Mouse (Mus musculus): ENCODE data around the gene Fkbp10.

Gene Fkbp10

DNA sequence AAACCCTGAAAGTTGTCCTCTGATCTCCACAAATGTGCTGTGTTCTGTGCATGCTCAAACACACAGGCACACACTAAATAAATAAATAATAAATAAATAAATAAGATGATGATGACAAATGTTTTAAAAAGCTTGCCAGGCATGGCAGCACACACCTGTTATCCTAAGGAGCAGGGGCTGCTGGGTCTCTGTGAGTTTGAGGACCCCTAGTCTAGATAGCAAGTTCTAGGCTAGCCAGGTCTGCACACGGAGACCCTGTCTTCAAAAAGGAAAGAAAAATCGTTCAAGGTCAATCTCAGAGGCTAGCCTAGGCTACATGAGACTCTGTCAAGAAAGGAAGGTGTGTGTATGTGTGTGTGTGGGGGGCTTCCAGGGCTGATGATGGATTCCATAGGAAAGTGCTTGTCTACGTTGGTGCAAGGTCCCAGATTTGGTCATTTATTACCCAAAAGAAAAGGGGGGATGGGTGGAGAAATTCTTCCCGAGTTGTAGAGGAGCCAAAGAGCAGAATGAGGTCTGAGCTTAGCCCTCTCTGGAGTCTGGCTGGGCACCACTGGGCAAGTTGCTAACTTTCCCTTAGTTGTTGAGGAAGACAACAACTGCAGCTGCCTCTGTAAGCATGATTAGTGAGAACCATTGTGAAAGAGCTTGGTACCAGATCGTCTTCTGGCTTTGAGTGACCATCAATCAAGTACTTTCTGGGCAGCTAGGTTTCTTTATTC is 21.0 kb upstream of the Fkbp10 start:
- DNase-seq: no peak

DNA sequence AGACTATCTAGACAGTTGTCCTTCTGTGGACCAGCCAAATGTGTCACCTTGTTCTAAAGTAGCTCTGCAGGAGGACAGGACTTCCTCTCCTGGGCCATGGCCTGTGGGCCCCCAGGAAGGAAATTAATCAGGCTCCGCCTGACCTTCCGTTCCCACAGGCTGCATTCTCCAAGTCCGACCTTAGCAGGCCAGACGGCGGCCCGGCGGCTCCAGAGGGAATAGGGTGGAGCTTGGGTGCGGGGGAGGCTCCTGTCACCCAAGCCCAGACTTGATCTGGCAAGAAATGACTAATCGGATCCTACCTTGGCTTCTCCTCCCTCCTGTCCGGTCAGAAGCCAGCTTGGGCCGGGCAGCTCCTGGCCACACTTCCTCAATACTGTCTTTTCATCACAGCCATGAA is 20.3 kb upstream of the Fkbp10 start:
- DNase-seq: peak; percentile 80

DNA sequence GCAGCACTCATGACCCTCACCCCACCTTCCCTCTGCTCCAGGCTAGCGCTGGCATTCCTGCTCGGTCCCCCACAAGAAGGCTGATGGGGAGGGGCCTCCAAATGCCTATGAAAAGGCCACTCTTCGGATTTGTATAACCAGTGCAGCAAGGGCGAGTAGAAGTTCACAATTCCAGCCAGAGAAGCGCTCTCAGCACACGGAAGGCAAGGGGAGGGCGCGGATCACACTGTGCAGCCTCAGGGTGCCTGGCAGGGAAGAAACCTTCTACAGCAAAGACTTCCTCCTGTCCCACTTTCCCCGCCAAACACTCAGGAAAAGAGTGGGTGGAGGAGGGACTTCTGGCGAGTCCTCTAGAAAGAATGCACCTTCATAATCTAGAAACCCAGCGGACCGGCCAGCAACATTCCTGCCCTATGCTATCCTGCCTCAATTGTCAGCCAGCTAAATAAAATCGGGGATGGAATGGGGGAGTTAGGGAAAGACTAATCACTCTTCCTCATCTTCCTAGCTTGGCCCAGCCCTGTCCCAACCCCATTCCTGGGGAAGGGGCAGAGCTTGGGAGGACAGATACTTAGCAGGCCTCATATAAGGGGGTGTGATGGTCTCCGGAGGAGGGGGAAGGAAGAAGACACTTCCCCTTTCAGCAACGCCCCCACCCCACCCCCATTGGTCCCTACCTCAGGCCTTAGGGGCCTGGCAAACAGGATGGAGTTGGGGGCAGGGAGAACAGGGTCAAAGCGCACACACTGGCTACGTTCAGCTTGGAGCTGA is 19.5 kb upstream of the Fkbp10 start:
- peak; percentile 73 for DNase-seq

DNA sequence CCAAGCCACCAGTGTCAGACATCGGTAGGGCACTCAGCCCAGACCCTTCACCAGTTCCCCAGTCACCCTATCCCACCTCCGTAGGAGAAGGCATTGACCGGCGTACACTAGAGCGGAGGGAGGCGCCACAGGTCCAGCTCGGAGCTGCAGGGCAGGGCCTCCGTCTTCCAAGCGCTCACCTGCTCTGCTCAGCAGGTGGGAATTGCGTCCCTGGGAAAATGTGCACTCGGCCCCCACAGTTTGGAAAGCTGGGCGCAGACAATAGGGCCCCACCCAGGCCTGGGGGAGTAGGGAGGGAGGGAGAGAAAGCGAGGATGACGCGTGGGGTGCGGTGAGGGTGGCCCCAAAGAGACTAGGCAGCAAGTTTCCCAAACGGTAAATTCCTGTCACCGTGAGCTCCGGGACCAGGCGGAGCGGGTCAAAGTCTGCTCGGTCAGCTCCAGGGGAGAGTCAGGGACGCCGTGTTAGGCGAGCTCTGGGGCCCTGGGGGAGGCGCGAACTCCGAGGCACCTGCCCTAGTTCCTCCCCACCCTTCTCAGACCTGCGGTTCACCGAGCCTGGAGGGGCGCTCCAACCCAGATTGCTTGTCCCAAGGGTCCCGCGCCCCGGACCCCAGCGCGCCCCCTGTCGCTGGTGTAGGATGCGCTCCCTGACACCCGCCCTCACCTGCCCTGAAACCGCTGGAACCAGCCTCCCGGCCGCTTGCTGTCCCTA is 18.5 kb upstream of the Fkbp10 start:
- peak; percentile 75 for DNase-seq

DNA sequence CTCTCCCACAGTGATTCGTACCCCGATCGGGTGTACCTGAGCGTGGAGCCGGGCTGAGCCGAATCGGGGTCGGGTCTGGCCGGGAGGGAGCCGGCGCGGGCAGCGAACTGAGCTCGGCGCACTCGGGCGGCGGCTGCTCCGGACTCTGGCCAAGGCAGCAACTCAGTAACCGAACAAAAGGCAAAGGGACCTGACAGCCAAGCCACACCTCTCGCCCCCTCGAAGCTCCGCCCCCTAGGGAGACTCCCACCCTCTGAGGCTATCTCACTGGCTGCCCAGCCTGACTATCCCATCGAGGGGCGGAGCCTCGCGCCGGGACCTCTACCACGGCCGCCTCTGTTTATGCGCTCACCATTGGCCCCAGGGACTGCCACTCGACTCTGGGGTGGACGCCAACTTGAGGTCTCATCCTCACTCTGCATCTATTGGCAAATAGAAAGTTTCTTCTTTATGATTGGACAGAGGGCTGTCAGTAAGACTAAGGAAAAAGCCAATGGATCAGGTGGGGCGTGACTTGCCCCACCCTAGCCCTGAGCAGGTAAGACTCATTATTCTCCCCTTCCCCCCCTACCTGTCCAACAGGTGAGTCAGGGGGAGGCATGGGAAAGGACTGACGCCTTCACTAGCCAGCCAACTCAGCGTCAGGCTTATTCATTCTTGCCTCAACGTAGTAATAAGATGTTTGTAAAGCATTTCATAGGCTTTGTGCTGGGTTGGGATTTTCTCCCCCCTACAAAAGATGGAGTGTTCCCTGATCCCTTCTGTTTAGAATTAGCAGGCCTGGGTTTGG is 17.7 kb upstream of the Fkbp10 start, which contains the start of gene Jup:
TSS of gene Jup (minus strand) at position 164 of the 790 bp plus-strand sequence.
- DNase-seq: peak; percentile 100

DNA sequence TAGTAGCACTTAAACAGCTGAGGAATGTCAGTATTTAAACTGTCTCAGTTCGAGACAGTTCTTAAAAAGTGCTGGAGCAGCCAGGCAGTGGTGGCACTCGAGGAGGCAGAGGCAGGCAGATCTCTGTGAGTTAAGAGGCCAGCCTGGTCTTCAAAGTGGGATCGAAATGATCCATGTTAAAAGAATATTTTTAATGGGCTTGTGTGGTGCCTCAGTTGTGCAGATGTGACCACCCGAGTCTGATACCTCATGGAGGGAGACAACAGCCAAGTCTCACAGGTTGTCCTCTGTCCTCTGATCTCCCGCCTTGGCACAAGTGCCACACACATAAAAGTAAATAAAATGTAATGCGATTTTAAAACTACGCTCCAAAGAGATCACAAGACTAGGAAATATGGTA is 17.0 kb upstream of the Fkbp10 start:
- no peak for DNase-seq

DNA sequence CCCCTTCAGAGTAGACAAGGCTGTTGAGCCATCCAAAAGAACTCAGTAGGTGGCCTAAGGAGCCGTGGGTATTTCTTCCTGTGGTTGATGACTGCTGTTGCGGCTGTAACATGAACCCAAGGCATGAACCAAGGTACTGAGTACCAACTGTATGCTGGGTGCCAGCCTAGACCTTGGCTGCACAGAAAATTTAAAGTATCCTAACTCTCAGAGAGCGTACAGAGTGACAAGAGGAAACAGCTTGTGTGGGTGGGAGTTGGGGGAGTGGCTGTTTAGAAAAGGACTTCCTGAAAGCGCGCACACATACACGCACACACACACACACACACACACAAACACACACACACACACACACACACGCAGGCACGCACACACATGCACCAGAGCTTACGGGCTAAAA is 16.2 kb upstream of the Fkbp10 start:
- no peak for DNase-seq

DNA sequence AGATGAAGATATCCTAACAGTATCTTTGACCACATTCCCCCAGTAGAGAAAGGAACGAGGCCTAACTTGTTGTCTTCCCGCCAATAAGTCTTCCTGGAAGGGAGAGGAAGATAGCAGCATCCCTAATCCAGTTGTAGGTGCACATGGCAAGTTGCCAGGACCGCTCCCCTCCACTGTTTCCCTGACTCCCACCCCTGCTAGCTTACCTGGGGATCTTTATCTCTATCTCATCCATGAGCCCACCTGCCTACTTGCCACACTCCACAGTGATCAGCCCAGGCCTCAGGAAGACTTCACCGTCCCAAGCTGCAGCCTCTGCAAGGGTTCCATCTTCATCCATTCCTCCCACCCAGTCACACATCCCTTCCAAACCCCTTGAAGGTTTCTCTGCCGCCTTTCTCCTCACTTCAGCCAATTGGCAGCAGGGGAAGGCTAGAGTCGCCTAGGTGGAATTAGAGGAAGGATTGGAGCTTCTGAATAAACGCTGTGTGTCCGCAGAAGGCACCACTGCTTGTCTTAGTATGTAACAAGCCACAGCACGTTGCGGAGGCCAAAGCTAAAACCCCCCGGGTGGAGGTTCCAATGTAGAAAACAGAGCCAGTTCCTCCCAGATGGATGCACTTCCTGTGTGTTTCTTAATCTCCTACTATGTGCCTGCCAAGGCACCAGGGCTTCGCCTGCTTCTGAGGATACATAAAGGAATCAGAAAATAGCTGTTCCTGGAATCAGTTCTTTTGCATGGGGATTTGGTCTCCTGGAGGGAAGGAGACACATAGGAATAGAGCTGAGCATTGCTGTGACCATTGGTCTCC is 15.6 kb upstream of the Fkbp10 start:
- no peak for DNase-seq

DNA sequence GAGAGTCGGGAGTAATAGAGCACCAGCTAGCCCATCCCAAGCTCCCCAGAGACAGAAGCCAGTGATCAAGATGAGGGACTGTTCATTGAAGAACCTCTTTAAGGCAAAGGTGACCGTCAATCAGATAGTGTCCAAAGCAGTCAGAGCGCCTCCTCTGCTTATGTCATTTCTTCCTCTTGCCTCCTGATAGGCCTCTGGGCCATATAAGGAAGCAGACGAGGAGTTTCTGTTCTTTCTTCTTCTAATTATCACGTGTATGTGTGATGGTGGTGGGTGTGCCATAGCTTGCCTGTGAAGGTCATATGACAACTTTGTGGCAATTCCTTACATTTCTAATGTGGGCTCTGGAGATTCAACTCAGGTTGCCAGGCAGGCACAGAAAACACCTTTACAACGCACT is 14.7 kb upstream of the Fkbp10 start:
- DNase-seq: no peak

DNA sequence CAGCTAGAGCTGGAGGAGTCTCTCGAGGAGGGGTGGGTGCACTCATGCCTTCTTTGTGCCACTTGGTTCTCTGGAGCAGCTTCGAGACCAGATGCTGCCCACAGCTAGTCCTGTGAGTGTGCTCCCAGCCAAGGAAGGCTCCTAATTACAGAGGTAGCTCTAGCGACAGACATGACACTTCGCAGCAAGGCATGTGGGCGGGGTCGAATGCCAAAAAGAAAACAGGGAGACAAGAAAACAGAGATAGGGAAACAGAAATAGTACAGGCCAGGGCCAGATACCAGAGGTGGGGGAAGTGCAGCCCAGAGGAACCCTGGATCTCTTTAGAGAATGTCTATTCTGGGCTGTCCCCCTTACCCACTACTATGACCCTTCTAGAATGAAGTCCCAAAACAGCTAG is 13.3 kb upstream of the Fkbp10 start:
- DNase-seq: no peak

DNA sequence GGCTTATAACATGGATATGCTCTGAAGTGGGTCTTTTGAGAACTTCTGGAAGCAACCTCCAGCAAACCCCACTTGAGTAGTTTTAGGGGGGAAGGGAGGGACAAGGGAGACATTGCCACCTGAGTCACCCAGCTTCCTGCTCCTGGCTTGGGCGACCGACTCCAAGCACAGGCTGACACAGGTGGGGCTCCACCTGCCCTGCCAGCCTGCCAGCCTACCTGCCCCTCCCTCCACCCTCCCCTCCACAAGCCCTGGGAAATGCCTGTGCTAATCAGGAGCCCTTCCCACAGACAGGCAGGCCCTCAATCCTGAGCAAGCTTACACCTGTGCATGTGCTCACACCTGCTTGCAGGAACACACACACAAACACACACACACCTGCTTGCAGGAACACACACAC is 12.8 kb upstream of the Fkbp10 start:
- no peak for DNase-seq

DNA sequence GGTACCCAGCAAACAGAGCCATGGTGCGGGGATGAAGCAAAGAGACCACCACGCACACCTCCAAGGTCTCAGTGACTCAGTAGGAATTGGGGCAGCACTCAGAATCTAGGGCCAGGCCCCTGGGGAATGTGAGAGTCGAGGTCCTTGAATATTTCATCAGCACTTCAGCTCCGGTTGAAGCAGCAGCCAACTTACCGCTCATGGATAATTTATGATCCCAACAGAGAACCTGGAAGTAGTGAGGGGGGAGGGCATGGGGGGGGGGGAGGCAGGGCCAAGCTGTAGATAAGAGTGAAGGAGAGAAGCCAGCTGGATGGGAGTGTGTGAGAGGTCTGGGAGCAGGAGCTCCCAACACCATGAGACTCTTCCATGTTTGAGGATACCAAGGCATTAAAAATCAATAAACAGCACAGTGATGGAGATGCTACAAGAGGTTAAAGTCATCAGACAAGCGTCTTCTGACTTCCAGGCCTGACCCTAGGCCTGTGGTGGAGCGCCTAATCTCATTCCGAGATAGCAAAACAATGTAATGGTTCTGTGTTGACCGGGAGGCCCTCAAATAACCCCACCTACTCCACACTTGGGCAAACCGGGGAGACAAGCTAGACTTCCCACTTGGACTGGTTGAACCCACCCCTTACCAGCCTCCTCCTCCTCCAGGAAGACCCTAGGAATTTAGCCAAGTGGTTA is 11.9 kb upstream of the Fkbp10 start:
- DNase-seq: no peak

DNA sequence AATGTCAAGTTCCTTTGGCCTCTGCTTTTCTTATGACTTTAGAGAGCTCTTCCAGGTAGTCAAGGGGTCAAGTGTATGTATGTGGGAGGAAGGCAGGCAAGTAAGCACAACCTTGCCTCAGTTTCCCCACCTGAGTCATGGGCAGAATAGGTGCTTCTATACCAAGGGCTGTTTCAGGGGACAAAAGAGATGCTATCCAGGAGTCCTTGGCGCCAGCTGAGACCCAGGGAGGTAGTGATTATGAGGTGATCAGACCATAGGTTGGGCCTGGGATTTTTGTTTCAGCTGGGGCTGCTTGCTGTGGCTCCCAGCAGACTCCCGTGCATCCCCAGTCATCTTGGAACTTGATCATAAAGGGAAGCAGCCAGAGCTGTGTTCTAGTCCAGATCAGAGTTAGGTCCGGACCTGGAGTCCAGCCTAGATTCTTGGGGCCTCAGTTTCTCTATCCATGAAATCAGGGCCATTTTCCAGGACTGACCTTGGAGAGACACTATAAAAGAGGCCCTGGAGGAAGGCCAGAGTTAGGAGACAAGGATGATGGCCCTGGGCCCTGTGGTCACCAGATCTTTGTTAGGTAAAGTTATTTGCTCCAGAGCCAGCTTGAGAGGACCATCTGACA is 10.9 kb upstream of the Fkbp10 start:
- no peak for DNase-seq

DNA sequence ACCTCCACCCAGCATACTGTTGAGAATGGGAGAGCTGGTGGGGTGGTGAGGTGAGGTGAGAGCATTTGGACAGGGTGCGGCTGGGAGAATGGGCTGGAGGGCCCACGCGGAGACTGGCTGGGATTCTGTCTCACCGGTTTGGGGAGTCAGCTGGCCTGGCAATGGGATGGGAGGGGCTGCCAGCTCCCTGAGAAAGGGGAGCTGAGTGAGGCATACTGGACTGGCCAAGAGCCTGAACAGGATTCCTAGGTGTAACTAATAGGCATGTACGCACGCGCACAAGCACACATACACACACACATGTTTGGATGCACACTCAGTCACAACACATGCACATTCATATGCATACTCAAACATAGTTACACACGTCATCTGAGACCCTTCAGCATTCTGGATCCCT is 9.2 kb upstream of the Fkbp10 start:
- no peak for DNase-seq

DNA sequence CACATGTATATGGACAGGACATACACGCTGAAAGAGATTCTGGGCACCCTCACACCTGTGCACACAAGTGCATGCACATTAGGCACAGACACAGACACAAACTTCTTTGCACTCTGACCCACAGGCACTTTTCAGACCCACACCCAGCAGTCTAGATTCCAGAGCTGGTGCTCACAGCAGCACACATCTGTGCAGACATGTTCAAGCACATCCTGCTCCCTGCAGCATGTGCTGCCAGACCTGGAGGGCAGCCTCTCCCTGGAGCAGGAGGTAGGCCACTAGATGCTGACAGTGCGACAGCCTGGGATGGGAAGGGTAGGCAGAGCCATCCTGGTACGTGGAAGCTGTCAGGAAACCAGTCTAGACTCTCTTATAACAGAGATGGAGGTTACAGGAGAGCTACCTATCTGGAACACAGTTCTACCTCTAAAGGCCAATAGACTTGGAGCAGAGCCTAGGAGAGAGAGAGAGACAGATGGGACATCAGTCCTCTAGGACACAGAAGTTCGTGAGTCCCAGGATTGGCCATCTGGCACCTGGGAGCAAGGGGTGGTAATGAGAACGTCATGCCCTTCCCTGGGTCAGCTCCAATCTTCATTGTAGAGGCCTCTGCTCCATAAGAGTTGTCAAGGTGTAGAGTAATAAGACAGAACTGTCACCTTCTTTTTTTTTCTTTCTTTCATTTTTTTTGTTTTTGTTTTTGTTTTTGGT is 8.3 kb upstream of the Fkbp10 start:
- peak; percentile 87 for DNase-seq

DNA sequence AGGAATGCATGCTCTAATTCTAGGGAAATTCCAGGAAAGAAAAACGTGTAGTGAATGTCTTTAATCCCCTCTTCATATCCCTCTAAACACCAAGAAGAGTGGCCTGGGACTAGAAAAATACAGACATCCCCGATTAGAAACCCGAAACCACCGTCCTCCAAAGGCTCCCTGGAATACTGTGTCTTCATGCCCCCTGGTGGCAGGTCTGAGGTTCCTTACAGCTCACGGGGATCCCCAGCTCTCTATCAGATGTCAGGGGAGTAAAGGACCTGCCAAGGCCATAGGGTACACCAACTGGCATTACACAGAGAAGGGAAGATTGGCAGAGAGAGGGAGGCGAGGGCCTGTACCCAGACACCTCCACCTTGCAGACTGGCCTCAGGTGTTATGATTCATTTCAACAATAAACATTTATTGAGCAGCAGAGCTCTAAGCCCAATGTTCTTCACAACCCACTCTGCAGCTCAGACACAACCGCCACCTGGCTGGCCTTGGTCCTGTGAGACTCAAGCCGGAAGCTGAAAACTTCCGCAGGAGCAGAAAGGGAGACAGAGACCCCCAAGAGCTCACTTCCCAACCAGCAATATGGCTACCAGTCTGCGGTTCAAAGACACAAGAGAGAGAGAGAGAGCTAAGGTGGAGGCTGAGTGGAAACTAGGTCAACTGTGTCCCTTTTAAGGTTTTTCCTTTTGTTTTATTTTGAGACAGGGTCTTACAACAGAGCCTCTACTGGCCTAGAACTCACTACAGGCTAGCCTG is 7.2 kb upstream of the Fkbp10 start:
- peak; percentile 81 for DNase-seq

DNA sequence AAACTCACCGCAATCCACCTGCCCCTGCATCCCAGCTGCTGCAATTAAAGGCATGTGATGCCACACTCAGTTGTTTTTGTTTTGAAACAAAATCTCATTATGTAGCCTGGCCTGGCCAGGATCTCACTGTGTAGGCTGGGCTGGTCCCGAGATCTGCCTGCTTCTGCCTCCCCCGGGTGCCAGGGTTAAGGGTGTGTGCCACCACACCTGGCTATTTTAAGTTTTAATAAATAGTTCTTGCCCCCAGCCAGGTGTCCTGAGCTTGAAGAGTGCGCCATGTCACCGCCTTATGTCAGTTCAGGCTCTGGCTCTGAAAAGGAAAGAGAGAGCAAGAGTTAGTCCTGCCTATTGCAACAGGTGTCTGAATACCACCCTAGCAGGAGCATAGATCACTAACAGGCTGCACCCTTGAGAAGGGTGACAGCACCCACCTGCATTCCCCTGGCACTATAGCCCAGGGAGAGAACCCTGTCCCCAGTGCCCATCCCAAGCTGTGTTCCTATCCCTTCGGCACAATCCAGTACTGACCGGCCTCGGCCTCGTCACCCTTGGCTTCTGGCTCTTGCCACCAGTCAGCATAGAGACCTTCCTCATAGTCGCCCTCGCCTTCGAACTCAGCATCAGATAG is 6.5 kb upstream of the Fkbp10 start:
- no peak for DNase-seq

DNA sequence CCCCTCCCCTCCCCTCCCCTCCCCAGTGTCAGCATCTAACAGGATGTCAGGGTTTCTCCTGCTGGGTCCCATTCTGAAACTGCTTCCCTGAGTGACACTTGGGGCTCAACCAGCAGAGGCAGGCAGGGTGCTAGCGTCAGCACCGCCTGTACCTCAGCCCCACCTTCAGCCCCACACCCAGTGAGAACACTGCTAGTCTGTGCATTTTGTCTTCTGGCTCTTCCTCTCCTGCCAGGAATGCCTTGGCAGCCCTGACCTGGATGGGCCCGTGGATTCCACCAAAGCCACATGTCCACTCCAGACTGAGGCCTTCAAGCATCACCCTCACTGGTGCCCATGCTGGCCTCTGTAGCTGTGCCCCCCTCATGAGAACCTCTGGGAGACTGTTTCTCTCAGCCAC is 5.8 kb upstream of the Fkbp10 start:
- no peak for DNase-seq

DNA sequence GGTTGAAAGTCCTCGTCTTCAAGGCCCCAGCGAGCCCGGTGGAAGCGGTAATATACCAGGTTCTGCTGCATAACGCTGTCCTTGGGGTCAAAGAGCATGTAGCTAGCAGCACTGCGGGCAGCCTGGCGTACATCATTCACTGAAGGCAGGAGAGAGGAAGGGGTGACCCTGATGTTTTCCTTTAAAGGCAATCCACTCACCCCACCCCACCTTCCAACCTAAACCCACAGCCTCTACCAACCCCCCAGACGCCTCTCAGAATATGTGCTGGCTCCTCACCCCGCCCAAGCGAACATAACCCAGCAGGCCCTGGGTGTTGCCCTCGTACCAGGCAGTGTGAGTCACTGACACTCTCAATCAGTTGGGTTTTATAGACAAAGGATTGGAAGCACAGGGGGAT is 3.8 kb upstream of the Fkbp10 start:
- DNase-seq: no peak

All from cerebellum, adult 8-10 months (tissue).